Mouse (Mus musculus) adrenal gland, adult 18-20 months (tissue): ENCODE measurements around the gene Il20ra. TPM values are rescaled to one million over a fixed set of nuclear protein-coding genes. Genes with fewer than 3 reads are reported as not detected.

Experiments
- DNase-seq, 2 experiments: peaks; one replicate each; pipeline ENCODE4 v3.0.0; 2021 to 2022; ENCODE audit warnings: low spot score in 2 of 2
- total RNA-seq, 2 experiments: library from RNA; stranded (reverse); gene quantifications; 1 replicate in 1 of 2; 2 replicates in 1 of 2; pipeline ENCODE4 v1.2.3; 2021

Il20ra gene
- total RNA-seq, 2 experiments from 2014 or later = 3.3 to 3.9 TPM

GRCm38 (mm10) chr10:19746156-19746555 lies 33.8 kb downstream of the Il20ra start:
- no peak for DNase-seq

GRCm38 (mm10) chr10:19747661-19748060 lies 35.3 kb downstream of the Il20ra start:
- no peak for DNase-seq

GRCm38 (mm10) chr10:19765459-19765858 lies 53.1 kb downstream of the Il20ra start:
- no peak for DNase-seq

GRCm38 (mm10) chr10:19779092-19779491 lies 66.7 kb downstream of the Il20ra start:
- no peak for DNase-seq

GRCm38 (mm10) chr10:19781365-19781764 lies 69.0 kb downstream of the Il20ra start:
- DNase-seq = peak; percentile 60 to 68

- DNase-seq = no peak
These were observed 82.6 kb downstream of the Il20ra start for GRCm38 (mm10) chr10:19794996-19795395.

GRCm38 (mm10) chr10:19802958-19803357 lies 90.6 kb downstream of the Il20ra start:
- DNase-seq = no peak

- no peak for DNase-seq
These were observed 92.4 kb downstream of the Il20ra start for GRCm38 (mm10) chr10:19804763-19805162.

Other genes starting within 250 kb of the Il20ra start
- 10 to 100 TPM; 51.3 to 56.1 TPM for gene Ifngr1, start 120.6 kb upstream of the Il20ra start, total RNA-seq
- not detected for gene Il22ra2, start 90.6 kb upstream of the Il20ra start, total RNA-seq
- 10 to 100 TPM in 1 of 2 experiments, 1 to 10 TPM in 1; 8.7 to 10.9 TPM for gene Slc35d3, start 138.9 kb downstream of the Il20ra start, total RNA-seq
- 10 to 100 TPM; 35.7 to 48.1 TPM for gene Pex7, start 195.1 kb downstream of the Il20ra start, total RNA-seq
- 10 to 100 TPM; 20.5 to 33.3 TPM for gene Map3k5, start 221.9 kb downstream of the Il20ra start, total RNA-seq